Mouse (Mus musculus): Measurements from ENCODE around the gene Dcdc2a.
A peak's percentile ranks its signal among the peaks of the same experiment; 100 is the strongest.

Dcdc2a gene

DNA sequence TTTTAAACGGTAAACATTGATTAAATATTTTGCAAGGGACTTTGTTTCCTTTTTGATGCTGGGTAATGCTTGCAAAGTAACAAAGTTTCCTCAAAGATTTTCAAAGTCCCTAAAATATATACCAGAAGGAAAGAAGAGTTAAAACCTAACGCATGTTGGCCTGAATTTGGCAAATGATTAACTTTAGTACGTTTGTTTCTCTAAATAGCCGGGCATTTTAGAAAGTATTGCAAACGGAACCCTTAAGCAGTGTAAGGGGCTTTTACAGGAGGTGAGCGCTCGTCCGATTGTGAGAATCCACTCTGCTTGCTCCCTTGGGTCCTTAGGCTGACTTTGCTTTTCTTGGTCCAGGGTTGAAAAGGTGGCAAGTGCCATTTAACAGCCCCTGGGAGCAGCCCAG lies 41.5 kb downstream of the Dcdc2a start:
- no peak for DNase-seq (ENCODE audit: low spot score in 2 of 2)

DNA sequence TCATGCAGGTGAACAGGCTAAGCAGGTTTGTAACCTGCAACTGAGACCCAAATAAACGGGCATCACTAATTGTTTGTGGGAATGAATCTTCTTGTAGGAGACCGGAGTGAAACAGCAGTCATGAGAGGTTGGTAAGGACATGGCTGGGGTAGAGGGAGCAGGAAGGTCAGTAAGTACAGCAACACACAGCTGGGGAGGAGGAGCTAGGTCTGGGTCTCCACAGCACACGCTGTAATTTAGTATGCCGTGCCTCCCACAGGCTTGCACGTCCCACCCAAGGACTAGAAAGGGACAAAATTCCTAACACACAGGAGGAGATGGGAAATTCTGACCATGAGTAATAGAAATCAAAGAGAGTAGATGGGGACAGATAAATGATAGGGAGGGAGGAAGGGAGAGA lies 42.8 kb downstream of the Dcdc2a start:
- no peak for DNase-seq (ENCODE audit: low spot score in 2 of 2)

DNA sequence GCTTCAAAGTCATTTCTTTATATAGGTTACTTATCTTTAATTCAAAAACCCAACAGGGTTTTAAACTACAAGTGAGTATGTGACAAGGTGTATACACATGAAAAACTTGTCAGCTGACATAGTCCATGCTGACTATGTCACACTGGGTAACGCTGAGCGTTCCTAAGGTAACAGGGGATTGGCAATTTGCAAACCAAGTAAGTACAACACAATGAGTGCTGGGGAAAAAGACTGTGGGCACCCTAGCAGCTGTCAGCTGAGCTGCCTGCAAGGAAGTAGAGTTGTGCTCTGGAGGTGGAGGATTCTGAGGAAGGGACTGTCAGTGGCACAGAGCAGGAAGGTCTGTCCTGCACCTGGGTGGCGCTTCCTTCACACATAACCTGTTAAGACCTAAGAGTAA lies 43.7 kb downstream of the Dcdc2a start:
- DNase-seq (ENCODE audit: low spot score in 2 of 2), result no peak

DNA sequence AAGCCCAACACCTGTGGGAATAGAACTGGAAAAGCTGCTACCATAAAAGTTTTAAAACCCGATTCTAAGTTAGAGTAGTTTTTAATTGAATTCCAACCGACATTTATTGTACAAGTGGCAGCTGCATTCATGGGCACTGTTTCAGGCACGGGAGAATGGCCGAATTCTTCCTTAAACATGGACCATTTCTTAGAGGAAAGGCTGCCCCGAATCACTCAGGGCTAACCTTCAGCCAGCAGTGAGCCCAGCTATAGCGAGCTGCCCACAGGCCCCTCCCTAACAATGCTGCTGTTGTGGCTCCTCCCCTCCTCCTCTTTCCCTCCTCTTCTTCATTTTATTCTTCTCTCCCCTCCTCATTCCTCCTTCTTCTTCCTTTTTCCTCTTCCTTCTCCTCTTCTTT lies 44.8 kb downstream of the Dcdc2a start:
- no peak for DNase-seq (ENCODE audit: low spot score in 2 of 2)

DNA sequence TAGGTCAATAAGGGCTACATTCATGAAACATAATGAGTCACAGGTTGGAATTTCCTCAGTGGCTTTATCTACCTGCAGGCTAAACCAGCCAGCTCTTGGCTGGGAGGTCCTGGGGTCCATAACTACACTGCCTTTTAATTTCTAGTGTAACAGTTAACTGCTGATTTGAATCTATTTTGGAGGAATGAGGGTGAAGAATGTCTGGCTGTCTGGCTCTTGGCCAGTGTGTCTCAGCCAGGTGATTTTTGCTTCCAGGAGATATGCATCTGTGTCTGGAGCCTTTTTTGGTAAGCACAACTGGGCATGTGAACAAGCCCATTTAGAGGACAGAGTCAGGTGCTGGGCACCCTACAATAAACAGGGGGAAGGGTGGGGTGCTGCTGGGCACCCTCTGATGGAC lies 49.9 kb downstream of the Dcdc2a start:
- DNase-seq (ENCODE audit: low spot score in 2 of 2), result no peak

DNA sequence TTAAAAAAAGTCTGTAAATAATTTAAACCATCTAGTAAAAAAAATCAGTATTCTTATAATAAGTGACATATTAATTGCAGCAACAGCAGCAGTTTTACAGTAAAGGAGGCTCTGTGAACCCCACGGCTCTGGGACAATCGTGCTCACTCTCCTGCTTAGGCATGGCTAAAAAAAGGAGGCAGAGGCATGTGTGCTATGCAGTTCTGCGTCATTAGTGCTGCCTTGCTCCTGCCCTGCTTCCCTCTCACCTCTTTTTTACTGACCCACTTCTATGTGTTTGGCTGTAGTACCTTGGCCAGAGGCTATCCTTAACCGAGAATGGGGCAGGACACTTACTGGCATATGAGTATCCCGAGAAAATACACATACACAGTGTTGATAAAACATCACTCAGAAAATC lies 50.9 kb downstream of the Dcdc2a start:
- no peak for DNase-seq (ENCODE audit: low spot score in 2 of 2)

DNA sequence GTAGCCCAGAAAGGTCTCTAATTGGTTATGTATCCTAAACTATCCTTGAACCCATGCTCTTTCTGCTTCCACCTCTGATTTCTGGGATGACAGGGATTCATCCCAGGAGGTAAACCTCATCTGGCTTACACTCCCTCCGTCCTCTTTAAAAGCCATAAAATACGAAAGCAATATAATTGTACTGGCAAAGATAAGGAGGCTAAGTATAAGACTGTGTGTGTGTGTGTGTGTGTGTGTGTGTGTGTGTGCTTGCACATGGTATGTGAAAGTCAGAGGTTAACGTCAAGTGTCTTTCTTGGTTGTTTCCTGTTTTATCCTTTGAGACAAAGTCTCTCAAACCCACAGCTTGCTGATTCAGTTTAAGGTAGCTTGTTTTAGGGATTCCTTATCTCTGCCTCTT lies 52.5 kb downstream of the Dcdc2a start:
- no peak for DNase-seq (ENCODE audit: low spot score in 2 of 2)

DNA sequence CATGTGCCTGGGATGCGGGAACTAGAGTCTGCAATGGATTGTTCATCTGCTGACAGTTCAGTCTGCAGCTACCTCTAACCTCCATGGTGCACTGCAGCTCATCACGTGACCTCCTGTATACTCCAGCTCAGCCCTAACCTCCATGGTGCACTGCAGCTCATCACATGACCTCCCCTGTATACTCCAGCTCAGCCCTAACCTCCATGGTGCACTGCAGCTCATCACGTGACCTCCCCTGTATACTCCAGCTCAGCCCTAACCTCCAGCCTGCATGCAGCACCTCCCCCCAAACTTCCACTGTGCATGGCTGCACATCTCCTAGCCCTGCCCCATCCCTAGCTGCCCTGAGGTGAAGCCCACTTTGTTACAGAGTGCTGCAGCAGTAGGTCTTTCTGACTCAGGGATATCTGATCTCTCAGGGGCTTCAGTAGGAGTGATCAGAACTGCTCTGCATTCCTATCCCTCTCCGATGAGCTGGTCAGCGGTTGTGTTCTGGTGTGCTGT lies 54.8 kb downstream of the Dcdc2a start:
- no peak for DNase-seq (ENCODE audit: low spot score in 2 of 2)

DNA sequence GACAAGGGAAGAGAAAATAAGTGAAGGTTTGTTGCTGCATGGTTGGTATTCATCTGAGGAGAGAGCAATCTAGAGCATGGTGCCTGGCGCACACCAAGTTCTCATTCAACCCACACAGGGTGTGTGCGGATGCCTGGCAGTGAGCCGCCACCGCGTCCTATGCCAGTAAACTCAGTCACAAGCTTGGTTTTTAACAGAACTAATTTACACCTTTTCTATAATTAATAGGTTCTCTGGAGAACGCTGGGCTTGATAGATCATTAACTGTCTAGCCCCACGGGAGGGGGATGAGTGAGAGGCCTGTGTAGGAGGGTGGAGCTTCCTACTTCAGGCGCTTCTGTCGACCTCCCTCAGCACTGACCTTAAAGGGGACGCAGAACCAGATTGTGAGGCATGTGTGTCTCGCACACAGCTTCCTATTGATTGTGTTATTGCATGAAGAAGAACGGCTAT lies 59.7 kb downstream of the Dcdc2a start:
- peak; percentile 80 to 84 for DNase-seq (ENCODE audit: low spot score in 2 of 2)

DNA sequence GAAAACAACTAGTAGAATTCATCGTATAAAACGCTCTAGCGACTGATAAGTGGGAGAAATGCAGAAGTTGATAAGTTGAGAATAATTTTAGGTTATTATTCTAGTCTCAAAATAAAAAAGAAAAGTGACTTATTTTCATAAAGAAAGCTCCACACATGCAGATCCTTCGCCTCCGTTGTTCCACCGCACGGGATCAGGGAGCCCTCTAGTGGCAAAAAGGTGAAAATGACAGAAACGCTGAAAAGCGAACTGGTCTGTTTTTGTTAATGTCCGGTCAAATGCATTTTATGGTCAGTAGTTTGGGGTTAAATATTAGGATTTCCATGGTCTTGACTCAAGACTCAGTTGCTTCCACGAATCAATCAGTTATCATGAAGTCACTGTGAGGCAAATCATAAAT lies 60.2 kb downstream of the Dcdc2a start:
- peak in 1 of 2 experiments; percentile 33 for DNase-seq (ENCODE audit: low spot score in 2 of 2)

DNA sequence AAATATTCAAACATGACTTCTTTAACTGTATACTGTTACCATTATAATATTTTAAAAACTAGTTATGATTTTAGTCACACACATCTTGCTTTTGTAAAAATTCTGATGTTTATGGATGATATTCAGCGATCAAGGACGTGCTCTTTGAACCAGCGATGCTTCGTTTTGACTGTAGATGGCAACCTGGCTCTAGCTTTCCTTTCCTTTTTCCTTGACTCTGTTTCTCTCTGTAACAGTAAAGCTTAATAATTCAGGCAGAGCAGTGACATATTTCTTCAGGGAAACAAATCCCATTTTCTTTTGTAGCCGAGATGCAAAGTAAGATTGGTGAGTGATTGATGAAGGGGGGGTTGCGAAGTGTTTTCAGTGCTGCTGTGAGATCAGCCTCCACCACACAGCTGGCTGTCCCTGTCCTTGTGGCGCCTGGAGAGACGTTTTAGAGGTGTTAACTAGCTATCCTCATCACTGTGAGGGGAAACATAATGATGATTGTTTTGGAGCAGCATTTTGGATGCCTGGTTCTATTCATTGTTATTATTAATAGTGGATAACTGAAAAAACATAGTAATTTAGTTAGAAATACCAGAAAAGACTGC lies 67.0 kb downstream of the Dcdc2a start:
- peak in 1 of 2 experiments; percentile 45 for DNase-seq (ENCODE audit: low spot score in 2 of 2)

DNA sequence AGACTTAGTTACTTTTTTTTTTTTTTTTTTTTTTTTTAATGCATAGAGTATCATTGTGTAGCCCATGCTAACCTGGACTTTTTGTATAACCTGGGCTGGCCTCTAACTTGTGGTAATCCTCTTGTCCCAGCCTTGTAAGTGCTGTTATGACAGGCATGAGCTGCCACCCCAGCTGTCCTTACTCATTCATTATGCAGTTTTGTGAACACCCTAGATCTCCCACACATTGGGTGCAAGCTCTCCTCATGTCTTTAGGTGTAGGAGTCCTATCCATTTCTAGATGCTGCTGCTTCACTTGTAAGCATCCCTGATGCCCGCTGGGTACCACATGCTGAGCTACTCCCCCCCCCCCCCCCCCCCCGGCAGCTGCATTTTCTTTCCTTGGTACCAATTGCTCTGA lies 71.4 kb downstream of the Dcdc2a start:
- DNase-seq (ENCODE audit: low spot score in 2 of 2), result peak in 1 of 2 experiments; percentile 48

DNA sequence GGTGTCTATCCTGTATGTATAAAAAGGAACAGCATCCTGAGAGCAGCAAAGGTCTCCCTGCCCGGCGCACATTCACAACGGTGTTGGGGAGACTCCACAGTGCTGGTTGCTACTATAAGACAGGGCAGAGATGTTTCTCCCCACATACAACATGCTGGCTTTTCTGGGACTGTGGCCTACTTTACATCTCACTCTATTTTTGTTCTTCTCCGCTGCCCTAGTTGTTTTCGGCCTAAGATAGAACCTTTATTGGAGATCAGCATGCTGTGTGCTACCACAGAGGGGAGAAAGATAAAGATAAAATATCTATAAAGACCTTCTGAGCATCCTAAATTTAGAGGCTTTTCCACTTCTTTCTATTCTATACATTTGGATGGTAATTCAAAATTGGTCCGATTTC lies 72.0 kb downstream of the Dcdc2a start:
- DNase-seq (ENCODE audit: low spot score in 2 of 2), result peak in 1 of 2 experiments; percentile 48

DNA sequence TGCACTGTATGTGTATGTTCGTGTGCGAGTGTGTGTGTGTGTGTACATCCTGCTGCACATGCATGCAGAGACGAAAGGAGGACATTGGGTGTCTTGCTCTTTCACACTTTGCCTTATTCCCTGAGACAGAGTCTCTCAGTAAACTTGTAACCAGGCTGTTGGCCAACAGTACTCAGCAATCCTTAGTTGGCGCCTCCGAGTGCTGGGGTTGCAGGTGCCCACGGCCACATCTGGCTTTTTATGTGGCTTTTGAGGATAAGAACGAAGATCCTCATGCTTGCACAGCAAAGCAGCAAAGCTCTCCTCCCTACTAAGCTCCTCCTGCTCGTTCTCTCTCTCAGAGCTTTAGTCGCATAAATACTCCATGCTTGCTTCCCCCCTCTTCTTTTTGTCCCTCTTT lies 73.0 kb downstream of the Dcdc2a start:
- DNase-seq (ENCODE audit: low spot score in 2 of 2), result peak in 1 of 2 experiments; percentile 36

DNA sequence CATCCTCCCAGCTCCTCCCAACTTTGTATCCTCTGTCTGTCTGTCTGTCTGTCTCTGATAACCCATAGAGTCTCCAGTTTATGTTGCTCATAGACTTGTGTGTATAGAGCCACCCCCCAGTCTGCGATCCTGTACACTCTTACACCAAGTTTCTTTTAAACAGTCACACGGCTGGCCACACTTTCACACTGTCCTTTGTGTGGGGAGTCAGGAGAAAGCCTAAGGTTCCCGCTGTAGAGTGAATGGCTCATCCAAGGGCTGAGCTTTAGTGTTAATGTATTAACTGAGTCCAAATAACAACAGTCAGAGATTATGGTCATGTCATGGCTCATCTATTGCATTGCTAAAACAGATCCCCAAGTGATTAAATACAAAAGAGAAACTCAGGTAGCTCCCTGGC lies 87.3 kb downstream of the Dcdc2a start:
- no peak for DNase-seq (ENCODE audit: low spot score in 2 of 2)

DNA sequence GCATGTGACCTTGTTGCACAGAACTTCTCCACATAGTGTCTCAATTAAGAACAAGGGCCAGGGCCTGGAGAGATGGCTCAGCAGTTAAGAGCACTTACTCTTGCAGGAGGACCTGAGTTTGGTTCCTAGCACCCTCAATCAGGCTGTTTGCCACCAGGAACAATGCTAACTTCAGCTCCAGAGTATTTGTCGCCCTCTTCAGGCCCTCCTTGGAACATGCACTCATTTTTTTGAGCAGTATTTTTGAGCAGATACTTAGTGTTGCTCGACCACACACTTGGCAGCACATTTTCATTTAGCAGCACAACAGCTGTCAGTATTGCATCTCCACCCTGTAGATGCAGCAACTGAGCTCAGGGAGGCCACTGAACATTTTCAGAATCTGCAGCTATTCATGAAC lies 88.3 kb downstream of the Dcdc2a start:
- DNase-seq (ENCODE audit: low spot score in 2 of 2), result no peak

DNA sequence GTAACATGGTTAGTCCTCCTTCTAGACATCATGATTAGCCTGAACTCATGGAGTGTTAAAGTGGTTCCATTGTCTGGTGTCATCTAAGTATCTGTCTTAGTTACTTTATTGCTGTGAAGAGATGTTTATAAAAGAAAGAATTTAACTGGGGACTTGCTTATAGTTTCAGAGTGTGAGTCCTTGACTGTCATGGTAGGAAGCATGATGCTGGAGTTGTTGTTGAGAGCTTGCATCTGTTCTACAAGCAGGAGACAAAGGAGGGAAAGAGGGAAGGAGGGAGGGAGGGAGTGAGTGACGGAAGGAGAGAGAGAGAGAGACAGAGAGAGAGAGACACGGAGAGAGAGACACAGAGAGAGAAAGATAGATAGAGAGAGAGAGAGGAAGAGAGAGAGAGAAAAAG lies 90.4 kb downstream of the Dcdc2a start:
- DNase-seq (ENCODE audit: low spot score in 2 of 2), result no peak

DNA sequence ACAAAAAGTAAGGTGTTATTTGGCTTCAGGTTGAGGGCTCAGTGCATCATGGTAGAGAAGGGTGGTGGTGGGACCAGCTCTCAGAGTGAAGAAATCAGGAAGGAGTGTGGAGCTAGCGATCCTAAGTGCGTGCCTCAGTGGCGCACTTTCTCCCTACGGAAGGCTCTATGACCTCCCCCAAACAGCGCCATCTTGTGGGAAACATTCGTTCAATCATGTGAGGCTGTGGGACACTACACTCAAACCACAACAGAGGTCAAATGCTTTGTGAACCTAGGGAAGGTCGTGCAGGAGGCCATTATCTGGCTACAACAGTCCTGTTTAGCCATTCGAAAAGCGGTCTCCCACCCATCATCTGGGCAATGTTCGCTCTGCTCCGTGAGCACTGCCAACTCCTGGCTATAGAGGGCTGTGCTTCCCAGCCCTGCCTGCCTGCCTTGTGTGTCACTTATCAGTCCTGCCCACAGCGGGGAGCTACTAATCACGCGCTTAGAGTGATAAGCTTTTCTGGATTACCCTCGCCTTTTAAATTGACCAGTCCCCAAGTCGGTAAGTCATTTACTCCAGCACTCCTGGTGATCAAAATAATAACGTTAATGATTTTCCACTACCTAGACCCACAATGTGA lies 94.5 kb downstream of the Dcdc2a start:
- no peak for DNase-seq (ENCODE audit: low spot score in 2 of 2)

DNA sequence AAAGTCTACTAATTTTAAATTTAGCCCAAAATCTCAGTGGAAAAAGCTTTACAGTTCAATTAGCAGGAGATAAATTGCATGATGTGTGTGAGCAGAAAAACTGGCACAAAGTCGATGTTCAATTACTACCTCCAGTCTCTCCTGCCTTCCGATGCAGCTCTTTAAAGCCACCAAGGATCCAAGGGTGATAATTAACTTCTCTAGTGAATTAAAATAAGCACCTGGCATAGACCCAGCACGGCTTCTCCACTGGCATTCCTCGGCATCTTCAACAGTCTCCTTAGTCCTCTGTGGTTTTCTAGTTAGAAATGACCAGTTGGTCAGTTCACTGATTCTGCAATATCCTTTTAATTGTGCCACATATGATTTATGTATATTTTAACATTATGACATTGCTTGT lies 95.1 kb downstream of the Dcdc2a start:
- no peak for DNase-seq (ENCODE audit: low spot score in 2 of 2)

DNA sequence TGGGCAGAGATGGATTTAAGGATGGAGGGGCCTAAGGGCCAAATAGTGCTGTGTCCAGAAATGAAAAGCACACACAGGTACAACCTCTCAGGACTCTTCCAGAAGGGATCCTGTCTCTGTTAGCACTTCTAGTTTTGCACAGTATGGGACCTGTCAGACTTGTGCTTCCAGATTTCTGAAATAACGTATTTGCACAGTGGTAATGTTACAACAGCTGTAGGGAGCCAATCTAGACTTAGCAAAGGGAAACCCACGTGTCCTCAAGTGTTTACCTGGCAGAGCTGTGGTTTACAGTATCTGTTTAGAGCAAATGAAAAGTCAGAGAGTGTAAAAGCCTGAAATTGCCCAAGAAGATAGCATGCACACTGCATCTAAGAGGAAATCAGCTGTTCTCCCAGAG lies 104.1 kb downstream of the Dcdc2a start:
- no peak for DNase-seq (ENCODE audit: low spot score in 2 of 2)

DNA sequence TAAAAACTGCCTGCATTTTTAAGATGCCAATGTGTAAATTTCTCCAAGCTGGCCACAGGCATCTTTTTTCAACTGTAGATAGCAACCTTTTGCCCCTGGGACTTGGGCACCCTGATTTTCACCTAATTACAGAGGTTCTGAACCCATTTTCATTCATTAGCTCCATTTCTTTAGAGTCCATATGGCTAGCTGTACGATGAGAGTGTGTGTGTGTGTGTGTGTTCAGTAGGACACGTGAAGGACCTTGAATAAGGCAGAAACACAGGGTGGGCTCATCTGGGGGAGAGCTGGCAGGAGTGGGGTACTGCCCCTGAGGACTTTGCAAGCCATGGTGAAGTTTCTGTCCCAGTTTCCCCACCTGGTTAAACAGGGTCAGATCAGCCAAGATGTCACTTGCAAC lies 105.0 kb downstream of the Dcdc2a start:
- DNase-seq (ENCODE audit: low spot score in 2 of 2), result no peak

DNA sequence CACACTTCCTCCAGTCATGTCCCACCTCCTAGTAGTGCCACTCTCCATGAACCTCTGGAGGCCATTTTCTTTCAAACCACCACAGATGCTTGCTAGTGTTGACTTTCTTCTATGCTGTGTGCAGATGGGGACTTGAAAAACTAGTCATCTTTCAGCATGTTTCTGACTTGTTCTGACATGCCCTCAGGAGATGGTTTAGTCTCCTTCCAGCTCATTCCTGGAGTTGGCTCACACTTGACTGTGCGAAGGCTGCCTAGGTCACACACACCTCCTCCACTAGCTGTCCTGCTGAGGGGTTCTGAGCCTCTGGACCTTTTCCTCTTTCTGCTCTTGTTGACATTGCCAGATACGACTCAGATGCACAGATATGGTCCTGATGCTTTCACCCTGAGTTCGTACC lies 106.8 kb downstream of the Dcdc2a start:
- no peak for DNase-seq (ENCODE audit: low spot score in 2 of 2)

DNA sequence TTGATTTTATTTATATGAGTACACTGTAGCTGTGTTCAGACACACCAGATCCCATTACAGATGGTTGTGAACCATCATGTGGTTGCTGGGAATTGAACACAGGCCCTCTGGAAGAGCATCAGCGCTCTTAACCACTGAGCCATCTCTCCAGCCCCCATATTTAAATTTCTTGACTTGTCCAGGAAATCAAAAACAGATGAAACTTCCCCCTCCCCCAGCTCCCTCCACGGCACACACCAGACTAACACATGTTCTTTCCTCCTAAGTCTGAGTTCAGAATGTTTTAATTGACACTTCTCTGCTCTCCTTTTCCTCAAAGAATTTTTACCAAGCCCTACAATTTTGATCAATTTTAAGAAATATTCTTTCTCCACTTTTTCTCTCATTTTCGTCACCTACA lies 113.1 kb downstream of the Dcdc2a start:
- DNase-seq (ENCODE audit: low spot score in 2 of 2), result no peak

DNA sequence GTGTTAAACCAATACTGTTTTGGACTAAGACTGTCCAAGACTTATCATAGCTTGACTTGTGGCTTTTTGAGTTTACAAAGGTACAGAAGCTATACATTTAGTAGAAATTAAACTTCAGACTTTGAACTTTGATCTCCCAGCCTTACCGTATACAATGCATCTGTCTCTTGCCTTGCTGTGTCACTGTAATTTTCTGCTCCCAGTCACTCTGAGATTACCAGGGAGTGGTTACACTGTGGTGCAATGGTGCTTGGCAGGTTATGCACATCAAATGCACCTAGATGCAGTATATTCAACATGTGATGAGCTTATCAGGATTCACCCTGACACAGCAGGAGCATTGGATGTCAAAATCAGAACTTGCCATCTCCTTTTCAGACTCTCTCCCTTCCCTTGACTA lies 122.0 kb downstream of the Dcdc2a start:
- no peak for DNase-seq (ENCODE audit: low spot score in 2 of 2)
